Mouse (Mus musculus) spleen, postnatal 0 days (tissue): ENCODE data around the gene Cyp4v3. TPM values are rescaled to one million over a fixed set of nuclear protein-coding genes. Genes with fewer than 3 reads are reported as not detected.

Experiments
- polyA plus RNA-seq: library from polyadenylated mRNA; unstranded; fragments of >200 nt; fragmentation: Nextera tagmentation; extraction: Ambion mirVana; gene quantifications from 2 replicates; pipeline ENCODE4 v1.2.1, GENCODE M21; 2015

Gene Cyp4v3
- 1.0 and 1.5 TPM in 2 replicates for polyA plus RNA-seq

DNA sequence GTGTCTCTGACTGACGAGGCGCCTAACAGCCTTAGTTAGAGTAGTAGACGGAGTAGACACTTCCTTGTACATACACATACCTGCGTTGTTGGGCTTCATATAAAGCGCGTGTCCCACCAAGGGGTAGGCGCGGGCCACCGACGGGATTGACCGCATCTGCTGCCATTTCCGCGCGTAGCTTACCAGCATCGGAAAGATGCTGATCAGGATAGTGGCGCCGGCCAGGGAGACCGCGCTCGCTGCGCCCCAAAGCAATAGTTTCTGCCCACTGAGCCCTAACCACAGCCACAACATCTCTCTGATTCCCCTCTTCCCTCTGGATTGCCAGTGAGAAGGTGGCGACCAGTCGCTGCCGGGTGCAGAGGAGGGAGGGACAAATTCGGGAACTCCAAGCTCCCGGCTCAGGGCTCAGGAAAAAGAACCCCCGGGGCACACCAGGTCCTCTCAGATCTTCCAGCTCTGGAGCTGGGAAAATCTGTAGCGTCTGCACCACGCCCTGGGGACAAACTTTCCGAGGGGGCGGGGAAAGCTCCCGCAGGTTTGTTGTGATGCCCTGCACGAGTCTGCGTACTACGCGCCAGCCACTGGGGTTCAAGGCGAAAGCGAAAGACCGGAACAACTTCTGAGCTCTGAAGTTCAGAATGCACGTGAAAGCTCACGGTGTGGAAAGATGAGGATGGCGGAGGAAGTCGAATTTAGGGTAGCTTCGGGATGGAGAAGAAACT, at the start of gene Cyp4v3:
Gene Cyp4v3, minus strand, starts transcription at position 532 of the 725 bp plus-strand sequence.

DNA sequence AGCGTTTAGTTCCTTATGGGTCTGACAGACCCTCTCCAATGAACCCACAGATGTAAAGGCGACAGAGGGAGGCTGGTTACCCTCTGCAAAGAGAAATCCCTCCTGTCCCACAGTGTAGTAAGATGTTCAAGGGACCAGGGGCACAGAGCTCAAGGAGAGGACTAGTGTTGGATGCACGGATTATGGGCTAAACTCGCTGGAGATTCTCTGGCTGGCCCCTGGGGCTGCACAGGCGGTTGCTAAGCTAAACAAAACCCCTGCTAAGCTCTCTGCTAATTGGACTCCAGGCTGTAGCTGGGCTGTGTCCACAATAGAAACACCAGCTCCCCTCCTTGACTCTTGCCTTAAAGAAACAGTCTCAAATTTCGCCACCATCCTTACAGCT, 48.9 kb upstream of the Cyp4v3 start, which contains the start of gene Fam149a:
Gene Fam149a, minus strand, starts transcription at position 329 of the 385 bp plus-strand sequence.

DNA sequence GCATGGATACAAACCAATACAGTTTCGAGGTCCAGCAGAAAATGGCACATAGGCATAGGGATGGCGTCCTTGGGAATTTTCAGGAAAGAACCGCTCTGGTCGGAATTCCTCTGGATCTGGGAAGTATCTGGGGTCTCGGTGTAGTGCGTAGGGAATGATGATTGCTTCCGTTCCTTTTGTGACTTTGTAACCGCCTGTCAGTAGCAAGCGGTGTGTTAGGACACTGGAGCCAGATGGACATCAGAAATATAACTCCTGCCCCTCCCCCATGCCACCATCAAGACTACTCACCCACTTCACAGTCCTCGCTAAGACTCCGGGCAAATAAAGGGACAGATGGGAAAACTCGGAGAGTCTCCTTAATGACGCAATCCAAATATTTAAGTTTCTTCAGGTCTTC, 24.6 kb downstream of the Cyp4v3 start, which contains the start of gene Gm45753:
Gene Gm45753, minus strand, starts transcription at position 101 of the 400 bp plus-strand sequence.

DNA sequence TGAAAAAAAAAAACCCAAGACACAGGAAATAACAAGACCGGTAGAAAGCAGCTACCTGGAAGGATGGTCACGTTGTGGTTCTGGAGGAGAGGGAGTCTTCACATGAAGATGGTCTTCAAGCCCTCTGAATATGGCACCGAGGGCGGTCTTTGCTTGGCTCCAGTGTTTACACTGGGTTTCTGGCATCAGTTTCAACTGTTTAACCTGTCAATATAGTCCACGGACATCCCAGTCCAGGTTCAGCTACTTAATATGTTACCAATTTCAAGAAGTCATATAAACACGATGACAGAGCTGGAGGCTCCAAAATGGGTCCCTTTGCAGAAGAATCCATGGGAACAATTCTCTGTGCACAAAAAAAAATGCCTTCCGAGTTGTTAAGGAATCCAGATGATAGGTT, 38.3 kb downstream of the Cyp4v3 start, which contains the start of gene Klkb1:
Gene Klkb1, minus strand, starts transcription at position 173 of the 400 bp plus-strand sequence.

DNA sequence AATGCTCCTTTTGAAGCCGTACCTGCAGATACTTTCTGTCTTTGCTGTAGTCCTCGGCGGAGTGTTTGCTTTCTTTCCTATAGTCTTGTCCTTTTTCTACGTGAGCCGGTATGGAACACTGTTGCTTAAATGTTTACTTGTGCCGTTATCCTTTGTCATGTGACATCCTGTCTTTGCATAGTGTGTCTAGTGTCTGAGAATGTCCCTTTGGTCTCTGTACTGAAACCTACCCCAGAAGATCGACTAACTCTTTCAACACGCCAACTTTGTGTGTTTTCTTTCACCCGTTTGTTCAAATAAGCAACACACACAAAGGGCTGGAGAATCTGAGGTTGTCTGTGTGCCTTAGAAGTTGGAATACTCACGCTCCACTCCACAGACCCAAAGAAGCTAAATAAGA, 71.1 kb downstream of the Cyp4v3 start, which contains the start of gene F11:
Gene F11, minus strand, starts transcription at position 112 of the 400 bp plus-strand sequence.

Other genes starting within 250 kb of the Cyp4v3 start
- not detected in 2 replicates for gene F11, start 71.2 kb downstream of the Cyp4v3 start, polyA plus RNA-seq
- not detected in 2 replicates for gene Klkb1, start 38.4 kb downstream of the Cyp4v3 start, polyA plus RNA-seq
- gene Gm45753, start 24.8 kb downstream of the Cyp4v3 start, polyA plus RNA-seq = not detected in 2 replicates
- 2.2 and 2.4 TPM in 2 replicates for gene Fam149a, start 49.1 kb upstream of the Cyp4v3 start, polyA plus RNA-seq
- gene Tlr3, start 77.9 kb upstream of the Cyp4v3 start, polyA plus RNA-seq = 1.7 and 1.9 TPM in 2 replicates
- gene Sorbs2, start 174.6 kb upstream of the Cyp4v3 start, polyA plus RNA-seq = 34.5 and 42.8 TPM in 2 replicates